Mouse (Mus musculus): ENCODE results near the gene G6pc3.

G6pc3 gene

DNA sequence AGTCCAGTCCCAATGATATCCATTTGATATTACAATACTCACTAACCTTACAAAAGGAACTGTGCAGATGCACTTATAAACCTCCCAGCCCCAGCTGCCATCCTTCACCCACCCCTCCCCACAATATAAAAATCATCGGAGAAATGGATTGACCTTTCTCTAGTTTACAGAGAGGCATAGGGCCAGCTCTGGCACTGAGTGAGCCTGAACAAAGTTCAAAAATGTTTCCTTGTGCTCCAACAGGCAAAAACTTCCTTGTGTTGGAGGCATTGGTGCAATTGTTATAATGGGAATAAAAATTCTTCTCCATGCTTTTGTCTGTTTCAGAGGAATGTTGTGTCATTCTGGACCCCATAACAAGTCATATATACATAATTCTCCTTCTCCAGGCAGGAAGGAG, 3.2 kb upstream of the G6pc3 start:
- no peak for DNase-seq (ENCODE audit: low spot score in 2 of 2)

DNA sequence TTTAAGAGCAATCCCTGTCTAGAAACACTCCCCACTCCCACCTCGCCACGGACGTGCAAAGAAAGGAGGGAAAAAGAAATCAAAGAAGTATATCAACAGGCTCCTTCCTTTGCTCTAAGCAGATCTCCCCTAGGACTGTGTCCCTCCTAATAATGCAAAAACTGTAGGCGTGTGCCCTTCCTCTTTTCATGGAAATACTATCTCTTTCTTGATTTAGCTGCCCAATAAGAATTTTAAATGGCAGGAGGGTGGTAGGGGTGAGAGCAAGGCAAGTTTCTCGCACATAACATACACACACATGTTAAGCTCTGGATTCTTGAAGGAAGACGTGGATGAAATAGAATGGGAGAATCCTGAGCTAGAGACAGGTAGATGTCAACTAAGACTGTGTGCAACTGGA, 440 bp upstream of the G6pc3 start:
- DNase-seq (ENCODE audit: low spot score in 2 of 2), result no peak

DNA sequence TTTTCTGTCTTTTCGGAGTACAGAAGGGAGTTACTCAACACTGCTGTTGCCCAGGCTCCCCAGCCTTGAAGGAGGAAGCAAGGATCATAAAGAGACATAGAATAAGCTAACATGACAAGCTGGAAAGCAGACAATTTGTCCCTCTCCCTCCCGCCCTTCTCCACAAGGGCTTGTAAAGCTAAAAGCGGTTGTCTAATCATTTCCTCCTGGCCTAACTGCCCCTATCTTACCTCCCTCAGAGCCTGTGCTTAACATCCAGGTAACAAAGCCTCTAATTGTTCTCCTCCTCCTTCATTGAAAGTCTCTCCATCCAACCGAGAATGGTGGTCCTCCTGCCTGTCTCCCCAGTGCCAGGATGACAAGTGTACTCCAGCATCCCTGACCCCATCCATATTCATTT, 1.4 kb downstream of the G6pc3 start:
- no peak for DNase-seq (ENCODE audit: low spot score in 2 of 2)

DNA sequence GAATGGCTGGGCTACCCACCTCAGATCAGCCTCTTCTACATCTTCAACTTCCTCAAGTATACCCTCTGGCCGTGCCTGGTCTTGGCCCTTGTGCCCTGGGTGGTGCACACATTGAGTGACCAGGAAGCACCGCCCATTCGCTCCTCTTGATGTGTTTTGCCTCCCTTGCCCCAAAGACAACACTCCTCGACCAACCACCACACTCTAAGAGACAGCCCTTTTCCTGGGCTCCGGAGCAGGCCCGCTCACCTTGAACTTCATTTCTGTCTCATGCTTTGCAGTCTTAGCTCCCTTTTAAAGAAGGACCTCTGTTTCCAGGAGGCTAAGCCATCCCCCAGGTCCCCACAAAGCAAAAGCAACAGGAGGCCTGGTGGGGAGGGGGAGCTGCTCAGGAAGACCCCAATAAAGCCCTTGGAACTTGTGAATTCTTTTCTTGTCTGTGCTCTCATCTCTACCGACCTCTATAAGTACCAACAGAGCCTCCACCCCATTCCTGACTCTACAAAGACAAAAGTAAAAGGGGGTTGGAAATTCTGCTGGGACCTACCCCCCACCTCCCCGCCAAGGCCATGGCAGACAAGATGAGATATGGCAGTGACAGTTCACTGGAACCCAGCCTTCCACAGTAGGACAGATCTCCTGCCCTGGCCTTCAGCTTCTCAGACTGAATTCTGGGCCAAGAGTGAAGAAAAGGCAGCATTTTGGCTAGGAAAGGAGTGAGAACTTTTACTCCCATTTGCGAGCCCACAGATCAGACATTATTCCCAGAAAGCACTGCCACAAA, 4.4 kb downstream of the G6pc3 start:
- no peak for DNase-seq (ENCODE audit: low spot score in 2 of 2)

DNA sequence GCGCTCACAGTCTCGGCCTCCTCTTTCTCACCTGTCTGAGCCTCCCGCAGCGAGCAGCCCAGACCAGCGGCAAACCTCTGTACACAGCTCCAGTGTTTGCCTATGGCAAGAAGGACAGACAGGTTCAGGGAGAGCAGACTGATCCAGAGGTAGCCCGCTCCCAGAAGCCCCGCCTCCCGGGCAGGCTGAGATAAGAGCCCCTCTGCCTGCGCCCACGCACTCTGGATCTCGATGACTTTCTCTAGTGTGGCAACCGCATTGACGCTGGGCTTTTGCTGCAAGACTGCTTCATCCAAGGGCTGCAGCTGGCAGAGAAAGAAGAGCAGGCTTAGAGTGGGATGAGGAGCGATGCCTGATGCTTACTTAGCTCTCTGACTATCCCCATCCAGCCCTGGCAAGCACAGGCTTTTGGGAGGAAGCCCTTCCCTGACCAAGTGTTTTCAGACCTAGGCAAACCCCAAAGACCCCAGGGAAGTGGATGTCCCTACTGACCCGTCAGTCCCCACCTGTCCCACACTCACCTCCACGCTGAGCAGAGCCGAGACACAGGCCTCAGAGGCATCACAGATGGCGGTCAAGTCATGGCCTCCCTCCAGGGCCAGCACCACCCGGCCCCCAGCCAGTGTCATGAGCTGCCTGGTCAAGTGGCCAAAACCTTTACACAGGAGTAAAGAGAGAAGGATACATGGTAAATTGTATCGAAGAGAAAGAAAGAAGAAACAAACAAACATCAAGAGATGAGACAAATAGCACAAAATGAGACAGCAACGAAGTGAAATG, 6.8 kb downstream of the G6pc3 start:
- no peak for DNase-seq (ENCODE audit: low spot score in 2 of 2)

DNA sequence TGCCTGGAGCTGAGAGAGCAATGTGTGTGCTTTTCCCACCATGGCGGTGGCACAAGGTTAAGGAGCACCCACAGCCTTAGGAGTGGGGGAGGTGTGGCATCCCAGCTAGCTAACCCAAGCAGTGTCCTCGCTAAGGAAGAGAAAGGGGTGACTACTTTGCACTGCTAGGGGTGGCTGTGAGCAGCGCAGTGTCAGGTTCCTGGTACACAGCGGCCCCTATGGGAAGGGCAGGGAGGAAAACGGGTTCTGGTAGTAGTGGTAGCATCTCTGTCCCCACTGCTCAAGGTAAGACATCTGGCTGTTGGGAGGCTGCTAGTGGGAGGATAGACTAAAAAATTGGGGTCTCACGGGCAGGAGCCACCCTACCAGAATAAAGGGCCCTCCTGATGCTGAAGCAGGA, 8.8 kb downstream of the G6pc3 start:
- DNase-seq (ENCODE audit: low spot score in 2 of 2), result no peak

DNA sequence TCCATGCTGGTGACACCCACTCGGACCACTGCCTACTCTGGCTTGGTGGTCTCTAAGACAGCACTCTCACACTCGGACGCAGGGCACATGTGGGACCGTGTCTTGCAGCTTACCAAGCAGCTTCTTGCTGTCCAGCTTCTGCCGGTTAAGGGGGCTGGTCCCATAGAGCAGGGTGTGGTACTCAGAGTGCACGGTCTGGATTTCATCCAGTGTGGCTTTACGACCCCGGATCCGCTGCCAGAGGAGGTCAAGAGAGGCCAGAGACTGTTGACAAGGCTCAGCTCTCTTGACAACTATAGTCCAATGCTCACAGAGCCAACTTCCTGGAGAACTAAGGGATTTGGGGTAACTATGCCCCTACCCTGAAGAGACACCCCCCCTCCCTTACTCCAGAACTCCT, 10.4 kb downstream of the G6pc3 start:
- no peak for DNase-seq (ENCODE audit: low spot score in 2 of 2)

DNA sequence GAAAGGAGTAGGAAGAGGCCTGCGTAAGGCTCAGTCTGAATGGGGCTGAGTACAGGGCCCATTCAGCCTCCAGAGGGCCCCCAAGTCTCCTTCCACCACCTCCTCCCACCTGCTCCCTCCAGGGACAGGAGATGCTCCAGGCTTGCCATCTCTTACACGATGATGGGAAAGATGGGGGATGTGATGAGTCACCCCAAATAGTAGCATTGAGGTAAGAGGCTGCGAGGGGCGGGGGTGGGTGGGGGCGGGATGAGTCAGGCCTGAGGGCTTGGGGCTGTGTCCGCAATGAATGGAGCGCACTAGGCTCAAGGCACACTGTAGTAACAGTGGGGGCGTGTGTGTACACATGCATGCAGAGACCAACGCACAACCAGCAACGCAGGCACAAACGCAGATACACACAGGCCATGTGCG, 12.0 kb downstream of the G6pc3 start:
- DNase-seq (ENCODE audit: low spot score in 2 of 2), result no peak

DNA sequence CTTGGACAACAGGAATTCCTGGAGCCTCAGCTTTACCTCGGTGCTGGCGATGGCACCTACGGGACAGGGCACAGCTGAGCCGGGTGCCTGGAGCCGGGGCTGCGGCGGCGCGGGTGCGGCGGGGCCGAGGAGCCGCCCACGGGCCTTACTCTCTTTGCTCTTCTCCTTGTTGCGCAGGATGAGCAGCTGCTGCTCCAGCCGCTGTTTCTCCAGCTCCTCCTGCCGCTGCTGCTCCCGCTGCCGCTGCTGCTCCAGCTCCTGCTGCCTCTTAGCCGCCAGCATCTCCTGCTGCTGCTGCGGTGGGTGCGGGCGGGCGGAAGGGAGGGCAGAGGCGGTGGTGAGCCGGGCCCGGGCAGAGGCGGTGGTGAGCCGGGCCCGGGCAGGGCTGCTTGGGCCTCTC, 17.1 kb downstream of the G6pc3 start:
- no peak for DNase-seq (ENCODE audit: low spot score in 2 of 2)

DNA sequence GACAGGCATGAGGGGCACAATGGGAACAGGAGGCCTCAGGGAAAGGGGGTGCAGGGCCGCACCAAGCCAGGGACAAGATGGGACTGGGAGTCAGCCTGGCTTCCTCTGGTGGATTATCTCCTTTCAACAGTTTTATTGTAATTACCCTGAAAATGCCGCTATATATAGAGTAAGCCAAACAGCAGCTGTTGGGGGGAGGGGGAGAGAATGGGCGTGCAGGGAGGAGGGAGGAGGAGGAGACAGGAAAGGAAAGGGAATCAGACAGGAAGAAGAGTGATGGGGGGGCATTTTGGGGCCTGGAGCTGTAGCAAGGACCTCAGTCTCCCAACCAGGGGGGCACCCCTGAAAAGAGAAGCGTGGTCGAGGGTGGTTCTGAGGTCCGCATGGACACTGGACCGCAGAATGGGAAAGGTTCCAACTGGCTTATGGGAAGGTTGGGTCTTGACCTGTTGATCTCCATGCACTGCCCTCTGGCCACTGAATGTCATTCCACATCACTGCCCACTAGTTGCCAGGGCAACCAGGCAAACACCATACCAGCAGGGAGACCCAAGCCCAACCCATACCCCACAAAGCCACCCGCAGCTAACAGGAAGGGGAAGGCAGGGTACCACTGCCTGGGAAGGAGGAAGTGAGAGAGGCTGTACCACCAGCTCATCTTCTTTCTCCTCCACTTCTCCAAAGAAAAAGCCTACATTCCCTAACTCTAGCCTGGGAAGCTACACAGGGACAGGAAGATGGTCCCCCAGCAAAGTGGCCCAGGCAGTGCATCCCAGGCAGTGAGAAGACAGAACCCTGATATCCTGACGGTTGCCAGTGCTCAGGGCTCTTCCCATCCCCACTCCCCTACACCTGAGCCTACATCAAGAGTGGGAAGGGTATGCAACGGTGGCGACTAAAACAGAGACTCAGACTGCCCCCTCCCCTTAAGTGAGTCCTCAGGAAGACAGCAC, 18.7 kb downstream of the G6pc3 start:
- peak in 1 of 2 experiments; percentile 56 for DNase-seq (ENCODE audit: low spot score in 2 of 2)

DNA sequence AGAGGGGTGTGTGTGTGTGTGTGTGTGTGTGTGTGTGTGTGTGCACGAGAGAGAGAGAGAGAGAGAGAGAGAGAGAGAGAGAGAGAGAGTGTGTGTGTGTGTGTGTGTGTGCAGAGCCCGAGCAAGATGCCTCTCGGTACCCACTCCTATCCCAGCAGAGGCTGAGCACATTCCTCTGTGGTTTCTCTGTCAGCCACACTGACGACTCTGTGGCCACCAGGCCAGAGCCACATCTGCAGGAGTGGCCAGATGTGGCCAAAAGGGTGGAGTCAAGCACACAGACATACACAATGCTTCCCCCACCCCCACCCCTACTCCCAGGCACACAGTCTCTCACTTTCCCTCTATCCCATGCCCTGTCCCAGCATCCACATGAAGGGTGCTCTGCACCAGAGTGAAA, 19.4 kb downstream of the G6pc3 start:
- no peak for DNase-seq (ENCODE audit: low spot score in 2 of 2)

DNA sequence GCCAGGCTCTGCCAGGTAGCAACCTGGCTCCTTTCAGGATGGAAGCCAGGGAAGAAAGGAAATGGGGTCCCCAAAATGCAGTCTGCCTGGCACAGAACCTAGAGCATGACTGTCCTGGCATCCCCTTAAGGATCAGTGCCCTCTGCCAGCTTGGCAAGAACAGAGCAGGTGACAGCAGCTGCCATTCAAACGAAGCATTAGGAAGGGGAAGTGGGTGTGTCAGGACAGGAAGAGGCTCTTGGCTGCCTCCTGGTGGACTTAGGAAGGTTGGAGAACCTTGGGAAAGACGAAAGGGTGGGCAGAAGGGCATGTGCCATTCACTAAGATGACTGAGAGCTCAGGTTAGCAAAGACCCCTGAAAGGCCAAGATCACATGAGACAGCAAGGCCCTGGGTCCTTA, 20.3 kb downstream of the G6pc3 start:
- no peak for DNase-seq (ENCODE audit: low spot score in 2 of 2)

DNA sequence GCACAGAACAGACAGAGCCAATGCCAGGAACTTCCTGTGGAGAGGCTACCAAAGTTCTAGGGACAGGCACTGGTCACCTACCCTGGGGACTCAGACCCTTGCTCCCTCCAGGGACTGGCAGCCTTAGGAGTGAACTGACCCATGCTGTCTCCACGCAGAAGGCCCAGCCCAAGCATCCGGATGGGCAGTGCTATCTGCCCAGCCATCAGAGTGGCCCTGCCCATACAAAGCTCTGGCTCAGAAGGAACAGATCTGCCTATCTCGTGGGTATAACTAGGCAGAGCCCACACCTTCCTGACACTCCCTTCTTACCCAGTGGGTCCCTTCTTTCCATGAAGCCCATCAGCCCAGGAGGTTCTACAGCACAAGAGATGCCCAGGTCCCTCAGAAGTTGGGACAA, 20.8 kb downstream of the G6pc3 start:
- DNase-seq (ENCODE audit: low spot score in 2 of 2), result no peak

DNA sequence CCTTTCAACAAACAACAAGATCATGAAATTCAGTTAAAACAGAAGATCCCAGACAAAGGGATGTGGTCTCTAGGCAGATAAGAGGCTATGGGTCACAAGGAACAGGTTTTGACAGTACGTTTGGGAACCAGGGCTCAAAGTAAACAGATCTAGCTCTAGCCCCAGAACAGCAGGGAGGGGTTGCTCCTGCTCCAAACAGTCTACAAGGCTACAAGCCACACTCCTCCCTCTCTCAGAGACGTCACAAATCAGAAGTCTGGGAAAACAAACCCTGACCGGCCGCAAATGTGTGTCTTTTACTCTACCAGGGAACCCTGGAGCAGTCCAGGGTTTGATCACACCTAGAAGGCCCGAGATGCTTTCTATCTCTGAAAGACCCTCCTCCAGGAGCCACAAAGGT, 21.6 kb downstream of the G6pc3 start:
- no peak for DNase-seq (ENCODE audit: low spot score in 2 of 2)

DNA sequence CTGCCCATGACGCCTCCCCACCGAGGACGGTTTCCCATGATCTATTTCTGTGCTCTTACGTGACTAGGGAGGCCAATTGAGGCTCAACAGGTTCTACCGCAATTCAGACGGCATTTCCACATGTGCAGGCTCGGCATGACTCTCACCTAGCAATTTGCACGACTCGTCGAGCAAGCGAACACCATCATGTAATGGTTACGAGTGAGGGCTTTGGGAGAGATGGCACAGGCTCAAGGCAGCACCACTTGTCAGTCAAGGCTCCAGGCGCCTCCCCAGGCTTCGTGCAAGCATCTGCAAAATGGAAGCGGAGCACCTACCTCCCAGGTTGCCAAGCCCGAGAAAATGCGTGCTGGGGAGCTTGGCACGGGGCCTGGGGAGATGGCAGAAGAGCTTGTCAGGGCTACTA, 22.5 kb downstream of the G6pc3 start:
- DNase-seq (ENCODE audit: low spot score in 2 of 2), result no peak

DNA sequence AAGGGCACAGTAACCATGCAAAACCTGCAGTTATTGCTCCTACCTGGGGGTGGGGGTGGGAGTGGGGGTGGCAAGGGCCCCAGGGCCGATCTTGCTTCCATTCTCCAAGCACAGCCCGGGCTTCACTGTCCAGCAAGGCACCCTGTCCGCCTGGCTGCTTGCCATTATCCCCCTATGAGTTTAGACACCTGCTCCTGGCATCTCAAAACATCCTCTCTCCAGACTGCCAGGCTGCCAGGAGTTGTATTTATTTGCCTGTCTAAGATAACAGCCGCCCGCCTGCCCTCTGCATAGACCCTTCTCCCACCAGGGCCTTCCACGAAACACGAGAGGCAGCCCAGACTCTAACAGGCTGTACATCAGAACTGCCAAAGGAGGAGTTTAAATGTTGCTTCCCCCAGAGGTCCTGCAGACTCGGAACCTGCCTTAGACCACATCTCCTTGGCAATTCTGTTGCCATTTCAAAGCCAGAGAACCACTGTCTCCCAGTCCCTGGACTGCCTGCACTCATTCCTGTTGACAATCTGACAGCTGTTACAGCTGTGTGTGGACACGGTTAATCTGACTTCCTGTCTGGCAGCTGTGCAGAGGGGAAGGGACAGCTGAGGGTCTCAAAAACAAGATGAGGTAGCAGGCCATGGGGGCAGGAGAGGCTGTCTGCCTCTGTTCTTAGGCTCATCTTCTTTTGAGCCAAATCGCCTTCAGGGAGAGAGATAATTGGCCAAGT, 25.2 kb downstream of the G6pc3 start:
- DNase-seq (ENCODE audit: low spot score in 2 of 2), result no peak

DNA sequence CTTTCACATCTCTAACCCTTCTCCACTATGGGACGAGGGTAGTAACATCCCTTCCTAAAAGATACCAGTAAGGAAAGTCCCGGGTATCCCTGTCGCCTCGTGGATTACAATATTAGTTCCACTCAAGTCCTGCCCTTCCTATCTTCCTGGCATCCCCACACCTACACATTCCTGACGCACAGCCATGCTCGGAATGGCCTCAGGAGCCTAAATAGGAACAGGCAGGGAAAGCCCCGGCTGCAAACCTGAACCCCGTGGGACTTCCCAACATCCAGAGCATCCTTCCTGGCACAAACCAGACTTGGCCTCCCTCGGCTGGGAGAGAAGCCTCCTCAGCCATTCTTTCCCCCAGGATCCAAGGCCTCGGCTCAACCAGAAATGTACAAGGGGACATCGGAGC, 26.1 kb downstream of the G6pc3 start:
- no peak for DNase-seq (ENCODE audit: low spot score in 2 of 2)

DNA sequence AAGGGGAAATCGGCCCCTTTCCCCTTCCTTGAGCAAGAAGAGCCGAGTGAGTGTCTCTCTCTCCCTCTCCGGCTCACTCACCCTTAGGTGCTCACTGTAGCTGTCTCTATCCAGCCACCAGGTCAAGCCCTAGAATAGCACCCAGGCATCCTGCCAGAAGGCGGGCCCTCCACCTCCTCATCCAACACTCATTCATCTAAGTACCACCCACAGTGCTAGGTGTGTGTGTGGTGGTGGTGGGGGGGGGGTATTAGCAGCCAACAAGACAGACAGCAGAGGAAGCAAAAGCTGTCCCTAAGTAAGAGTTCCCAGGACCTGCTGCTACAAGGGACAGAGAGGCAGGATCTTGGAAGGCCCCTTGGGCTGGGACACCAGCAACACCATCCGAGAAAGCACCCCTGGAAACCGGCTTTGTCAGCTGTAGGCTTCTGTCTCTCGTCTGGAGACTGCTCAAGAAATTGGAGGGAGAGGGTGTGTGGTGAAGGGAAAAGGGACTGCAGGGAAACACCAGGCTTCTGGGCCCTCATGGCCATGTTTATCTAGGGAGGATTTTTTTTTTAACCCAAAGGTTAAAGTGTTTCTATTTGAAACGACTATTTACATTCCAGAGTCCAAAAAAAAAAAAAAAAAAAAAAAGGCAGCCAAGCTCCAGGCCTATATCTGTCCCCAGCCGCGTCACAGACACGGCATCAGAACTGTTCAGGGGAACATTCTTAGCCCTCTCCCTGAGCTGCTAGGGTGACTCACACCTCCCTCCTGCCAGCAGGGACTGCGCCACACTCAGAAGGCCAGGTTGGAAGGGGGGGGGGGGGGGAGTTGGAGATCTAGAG, 26.9 kb downstream of the G6pc3 start:
- peak; percentile 70 to 72 for DNase-seq (ENCODE audit: low spot score in 2 of 2)

DNA sequence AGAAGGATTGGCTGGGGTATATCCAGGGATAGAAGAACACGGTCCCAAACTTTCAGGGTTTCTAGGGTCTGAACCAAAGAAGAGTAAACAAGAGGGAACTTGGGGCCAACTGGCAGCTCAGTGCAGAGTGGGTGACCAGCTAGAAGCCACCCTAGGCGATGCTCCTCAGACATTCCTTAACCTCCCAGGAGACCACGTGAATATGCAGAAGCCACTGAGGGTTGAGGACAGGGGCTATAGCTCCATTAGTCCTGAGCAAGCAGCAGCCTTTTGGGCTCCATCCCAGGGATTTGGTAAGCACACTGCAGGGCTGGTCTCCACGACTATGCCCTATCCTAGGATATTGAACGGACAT, 27.4 kb downstream of the G6pc3 start:
- no peak for DNase-seq (ENCODE audit: low spot score in 2 of 2)

DNA sequence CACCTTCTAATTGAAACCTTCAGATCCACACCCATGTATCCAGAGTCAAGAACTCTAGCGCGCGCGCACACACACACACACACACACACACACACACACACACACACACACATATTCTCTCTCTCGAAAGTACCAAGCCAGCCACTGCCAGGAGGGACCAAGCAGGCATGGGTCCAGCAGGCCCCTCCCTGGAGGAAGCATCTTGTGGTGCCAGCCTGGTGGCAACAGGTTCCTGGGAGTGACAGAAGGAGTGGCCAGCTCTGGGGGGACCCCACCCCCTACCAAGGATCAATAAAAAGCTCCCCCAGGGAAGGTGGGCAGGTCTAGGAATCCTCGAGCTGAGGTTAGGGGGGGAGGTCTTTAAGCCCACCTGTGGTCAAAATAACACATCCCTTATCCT, 28.0 kb downstream of the G6pc3 start:
- no peak for DNase-seq (ENCODE audit: low spot score in 2 of 2)

Data from heart, adult 9 months (tissue).